Mouse (Mus musculus) lung, adult 18-20 months (tissue): ENCODE measurements around the gene Espn.

Experiments used
- DNase-seq, 2 experiments: peaks; one replicate each; pipeline ENCODE4 v3.0.0; 2022; ENCODE audit warnings: mixed read lengths in 2 of 2

Espn gene

DNA sequence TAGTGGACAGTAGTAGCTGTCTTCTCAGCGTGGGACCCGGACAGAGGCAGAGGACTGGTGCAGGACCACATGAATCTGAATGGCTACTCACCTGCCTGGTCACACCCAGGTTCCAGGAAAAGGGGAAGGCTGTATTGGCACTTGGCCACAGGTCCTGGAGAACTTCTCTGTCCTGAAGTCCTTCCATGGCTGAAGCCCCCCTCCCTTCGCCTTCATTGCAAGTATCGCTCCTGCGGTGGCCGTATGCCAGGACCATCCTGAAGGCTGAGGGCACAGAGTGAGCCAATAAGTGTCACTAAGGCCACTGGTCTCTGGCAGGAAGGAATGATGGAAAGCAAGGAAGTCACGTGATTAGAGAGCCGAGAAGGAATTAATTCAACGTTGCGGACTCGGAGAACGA is 57.9 kb downstream of the Espn start:
- DNase-seq, result no peak

- no peak for DNase-seq
Measured at GRCm38 (mm10) chr4:152092751-152093293, 59.3 kb downstream of the Espn start.

- DNase-seq, result no peak
Measured at GRCm38 (mm10) chr4:152090191-152090590, 62.0 kb downstream of the Espn start.

- no peak for DNase-seq
Measured at GRCm38 (mm10) chr4:152088556-152089120, 63.5 kb downstream of the Espn start.

DNA sequence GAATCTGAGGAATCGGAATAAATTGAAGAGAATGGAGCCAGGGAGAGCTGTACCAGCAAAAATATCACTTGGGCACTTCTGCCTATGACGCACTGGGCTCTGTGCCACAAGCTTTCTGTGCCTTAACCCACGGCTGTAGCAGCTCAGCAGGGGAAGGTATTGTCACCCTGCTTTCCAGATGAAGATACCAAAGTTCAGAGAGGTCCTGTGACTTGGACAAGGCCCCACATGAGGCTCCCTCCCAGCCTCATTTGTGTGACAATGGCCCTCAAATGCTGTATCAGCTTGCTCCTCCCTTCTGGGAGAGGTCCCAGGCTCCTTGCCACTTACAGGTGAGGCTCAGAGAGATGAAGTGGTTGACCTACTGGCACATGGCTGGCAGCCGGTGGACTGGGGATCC is 64.0 kb downstream of the Espn start:
- DNase-seq, result peak; percentile 60 to 65

DNA sequence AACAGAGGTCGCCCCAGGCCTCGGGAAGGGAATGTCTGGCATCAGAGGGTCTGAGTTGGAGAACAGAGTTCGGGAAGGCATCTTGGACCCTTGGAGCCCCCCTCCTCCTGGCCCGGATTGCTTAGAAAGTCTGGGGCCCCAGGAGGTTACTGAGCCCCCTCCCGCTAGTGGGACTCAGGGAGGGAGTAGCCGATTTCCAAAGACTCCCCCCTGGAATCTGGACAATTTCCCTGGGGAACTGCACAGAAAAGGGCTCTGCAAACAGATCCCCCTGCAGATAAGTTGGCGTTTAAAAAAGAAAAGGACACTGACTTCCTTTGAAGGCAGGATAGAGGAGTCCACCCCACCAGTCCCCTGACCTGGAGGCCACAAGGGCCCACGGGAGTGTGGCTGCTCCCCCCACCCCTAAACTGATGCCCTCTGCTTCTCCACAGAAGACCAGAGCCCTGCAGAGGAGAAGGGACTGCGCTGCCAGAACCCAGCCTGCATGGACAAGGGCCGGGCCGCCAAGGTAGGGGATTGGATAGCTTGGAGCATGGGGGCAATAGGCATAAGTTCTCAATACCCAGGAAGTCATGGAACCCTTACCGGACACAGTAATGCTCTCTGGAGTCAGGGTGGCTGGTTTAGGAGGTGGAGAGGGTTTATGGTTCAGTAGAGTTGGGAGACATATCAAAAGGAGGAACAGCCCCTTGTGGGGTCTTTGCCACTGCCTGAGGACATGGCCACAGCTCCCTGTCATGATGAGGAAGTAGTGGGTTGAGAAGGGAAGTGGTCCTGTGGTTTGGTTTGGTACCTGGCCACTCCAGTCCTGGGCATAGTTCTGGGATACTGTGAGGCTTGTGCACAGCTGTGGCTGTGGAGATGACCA is 64.7 kb downstream of the Espn start:
- no peak for DNase-seq

GRCm38 (mm10) chr4:152086505-152087210 is 65.5 kb downstream of the Espn start:
- DNase-seq, result peak; percentile 65 to 73

- DNase-seq, result no peak
Measured at GRCm38 (mm10) chr4:152084616-152085015, 67.6 kb downstream of the Espn start.

DNA sequence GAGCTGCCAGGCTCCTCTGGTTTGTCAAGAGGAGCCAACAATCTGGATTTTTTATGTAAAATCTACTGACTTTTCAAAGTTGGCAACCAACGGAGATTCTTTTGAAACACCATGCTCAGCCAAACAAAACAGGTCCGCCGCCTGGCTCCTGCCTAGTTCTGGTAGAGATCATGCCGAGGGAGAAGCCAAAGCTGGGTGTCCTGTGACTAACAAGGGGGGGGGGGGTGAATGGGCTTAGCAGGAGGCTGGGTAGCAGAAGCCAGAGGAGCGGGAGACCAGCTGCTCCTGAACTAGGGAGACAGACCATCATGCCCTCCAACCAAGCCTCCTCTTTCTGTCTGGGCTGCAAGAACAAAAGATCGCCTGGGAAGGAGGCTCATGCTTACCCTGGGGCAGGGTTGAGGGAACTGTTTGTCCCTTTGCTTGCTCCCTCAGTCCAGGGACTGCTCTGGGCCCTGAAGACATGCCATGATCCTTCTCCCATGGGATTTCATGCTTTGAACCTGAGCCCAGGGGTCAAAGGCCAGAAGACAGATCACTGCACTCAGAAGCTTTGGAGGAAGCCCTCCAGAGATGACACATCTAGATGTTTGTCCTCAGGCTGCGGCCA is 68.5 kb downstream of the Espn start:
- DNase-seq, result no peak

- no peak for DNase-seq
Measured at GRCm38 (mm10) chr4:152079931-152080330, 72.2 kb downstream of the Espn start.

DNA sequence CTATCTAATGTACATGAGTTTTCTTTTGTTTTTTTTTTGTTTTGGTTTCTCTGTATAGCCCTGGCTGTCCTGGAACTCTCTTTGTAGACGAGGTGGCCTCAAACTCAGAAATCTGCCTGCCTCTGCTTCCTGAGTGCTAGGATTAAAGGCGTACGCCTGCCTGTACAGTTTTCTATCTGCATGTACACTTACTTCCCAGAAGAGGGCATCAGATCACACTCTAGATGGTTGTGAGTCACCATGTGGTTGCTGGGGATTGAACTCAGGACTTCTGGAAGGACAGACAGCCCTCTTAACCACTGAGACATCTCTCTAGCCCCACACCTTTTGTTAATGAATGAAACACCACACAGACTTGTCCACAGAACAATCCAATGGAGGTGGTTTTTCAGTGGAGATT is 72.9 kb downstream of the Espn start:
- DNase-seq, result no peak

DNA sequence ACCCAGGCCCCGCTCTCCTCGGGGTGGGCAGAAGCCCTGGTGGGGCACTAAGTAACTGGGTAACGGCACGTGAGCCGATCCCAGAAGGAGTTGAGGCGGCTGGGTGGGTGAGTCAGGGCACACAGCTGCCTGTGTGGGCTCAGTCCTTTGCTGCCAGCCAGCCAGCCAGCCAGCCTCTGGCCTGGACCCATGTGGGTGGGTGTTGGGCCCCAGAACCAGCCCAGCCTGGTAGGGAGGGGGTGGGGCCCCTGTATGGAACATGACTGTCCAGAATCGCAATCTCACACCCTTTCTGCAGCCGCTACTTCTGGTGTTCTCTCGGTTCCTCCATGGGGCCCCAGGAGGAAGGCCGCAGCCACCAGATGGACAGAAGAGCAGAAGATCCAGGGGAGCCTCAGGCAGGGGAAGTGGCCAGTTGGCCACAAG is 74.1 kb downstream of the Espn start:
- DNase-seq, result no peak

DNA sequence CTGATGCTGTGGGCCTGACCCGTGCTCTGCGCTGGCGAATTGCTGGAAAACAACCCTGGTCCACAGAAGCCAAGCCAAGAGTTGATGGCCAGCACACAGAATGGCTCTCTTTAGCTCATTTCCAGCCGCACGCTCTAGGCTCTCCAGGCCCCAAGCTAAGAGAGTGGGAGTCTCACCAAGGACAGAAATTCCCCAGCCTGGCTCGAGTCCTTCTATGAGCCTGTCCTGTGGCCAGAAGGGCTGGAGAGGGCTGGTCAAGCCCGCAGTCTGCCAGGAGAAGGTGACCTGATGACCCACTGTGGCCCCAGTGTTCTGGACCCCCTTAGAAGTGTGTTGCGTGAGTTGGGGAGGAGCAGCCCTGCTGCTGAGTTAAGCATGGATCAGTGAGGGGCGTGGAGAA is 75.0 kb downstream of the Espn start:
- DNase-seq, result no peak

GRCm38 (mm10) chr4:152074548-152074947 is 77.6 kb downstream of the Espn start:
- DNase-seq, result no peak

- DNase-seq, result no peak
Measured at GRCm38 (mm10) chr4:152073715-152074114, 78.5 kb downstream of the Espn start.

DNA sequence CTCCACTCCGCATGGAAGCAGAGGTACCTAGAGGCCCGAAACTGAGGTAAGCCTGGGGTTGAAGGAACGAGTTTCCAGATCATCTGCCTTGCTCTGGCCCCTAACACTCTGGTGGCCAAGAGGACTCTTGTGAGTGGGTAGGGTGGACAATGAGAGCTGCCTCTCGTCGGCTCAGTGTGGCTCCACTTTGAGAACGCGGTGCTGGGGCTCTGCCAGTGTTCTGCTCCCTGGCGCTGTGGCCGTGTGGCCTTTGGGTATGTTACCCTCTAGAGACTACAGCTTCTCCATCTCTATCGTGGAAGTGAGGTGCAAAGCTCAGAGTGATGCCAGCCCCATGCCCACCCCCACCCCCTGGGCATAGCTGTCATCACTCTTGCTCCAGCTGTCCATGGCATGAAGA is 79.5 kb downstream of the Espn start:
- no peak for DNase-seq

- peak; percentile 79 to 85 for DNase-seq
Measured at GRCm38 (mm10) chr4:152072121-152072601, 80.0 kb downstream of the Espn start, which contains the start of gene Plekhg5. Gene Plekhg5, plus strand, starts transcription at chr4:152072498.

GRCm38 (mm10) chr4:152070494-152071396 is 81.4 kb downstream of the Espn start:
- DNase-seq, result peak in 1 of 2 experiments; percentile 36
